Mouse (Mus musculus): ENCODE data around the gene Prss22.
"Not testable (repeated sequence)": the region's sequence is repeated elsewhere in the genome, so short reads cannot be mapped to it uniquely, and the experiment has no call there.

Gene Prss22

GRCm38 (mm10) chr17:23995421-23995820 is 2.5 kb downstream of the Prss22 start:
- no peak for DNase-seq (ENCODE audit: low read depth, low spot score)

- DNase-seq (ENCODE audit: low read depth, low spot score): no peak
These were observed 3.2 kb downstream of the Prss22 start for GRCm38 (mm10) chr17:23994667-23995066.

DNA sequence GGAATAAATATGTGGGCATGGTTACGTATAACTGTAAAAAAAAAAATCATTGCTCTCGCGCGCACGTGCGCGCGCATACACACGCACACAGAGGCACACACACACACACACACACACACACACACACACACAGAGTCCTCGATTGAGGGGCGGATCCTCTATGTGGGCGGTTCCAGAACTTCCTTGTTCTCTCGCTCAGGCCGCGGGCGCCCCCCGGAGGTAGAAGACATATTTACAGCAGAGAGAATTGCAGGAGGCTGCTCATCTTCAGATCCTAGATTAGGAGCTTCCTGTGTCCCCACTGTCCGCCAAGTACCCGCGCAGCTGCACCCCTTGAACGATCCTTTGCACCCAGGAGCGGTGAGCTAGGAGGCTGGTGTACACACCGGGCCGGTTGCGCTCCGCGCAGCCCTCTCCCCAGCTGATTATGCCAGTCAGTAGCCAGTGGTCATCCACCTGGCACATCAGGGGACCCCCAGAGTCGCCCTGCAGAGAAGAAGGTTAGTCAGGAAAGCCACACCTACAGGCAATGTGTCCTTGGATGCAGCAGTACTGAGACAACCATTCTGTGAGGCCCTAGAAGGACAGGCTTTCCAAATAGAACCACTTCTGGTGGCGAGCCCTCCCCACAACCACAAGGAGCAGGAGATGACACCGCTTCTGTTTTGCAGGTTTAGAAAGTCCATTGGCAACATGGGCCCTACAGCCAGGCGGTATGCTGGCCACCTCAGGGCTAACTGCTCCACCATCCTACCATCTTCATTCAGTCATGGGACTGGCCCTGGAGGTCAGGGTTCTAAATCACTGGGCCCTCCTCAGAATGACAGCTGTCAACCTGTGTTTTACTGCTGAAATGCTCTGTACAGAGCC is 4.1 kb downstream of the Prss22 start:
- peak; percentile 85 for DNase-seq (ENCODE audit: low read depth, low spot score)

DNA sequence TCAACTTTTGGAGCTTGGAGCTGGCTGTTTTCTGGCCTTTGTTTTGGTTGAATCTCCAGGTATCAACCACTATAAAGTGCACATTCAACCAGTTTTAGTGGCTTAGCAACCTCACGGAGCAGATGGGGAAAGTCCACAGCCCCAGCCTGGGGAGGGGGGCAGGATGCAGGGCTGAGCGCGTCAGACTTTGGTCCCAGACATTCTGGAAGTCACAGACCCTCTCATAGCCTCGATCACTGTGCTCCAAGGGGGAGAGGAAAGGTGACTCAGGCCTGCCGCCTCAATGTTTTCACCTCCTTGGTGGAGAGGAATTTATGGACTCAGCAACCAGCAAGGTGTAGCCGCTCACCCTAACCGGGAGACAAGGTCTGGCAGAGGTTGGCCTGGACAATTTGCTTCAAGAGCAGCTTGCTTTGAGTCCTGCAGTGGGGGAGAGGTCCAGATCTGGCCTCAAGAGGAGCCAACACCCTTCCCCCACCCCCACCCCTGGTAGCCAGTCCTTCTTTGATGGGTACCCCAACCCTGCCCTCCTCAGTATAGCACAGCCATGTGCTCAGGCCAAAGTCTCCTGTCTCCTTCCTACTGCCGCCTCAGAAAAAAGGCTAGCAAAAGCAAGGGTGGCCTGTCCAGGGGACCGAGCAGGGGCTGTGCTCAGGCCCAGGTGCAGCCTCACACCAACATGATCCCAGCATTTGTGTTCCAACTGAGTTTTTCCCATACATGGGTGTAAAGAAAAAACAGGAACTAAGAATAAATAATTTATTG is 4.9 kb downstream of the Prss22 start:
- DNase-seq (ENCODE audit: low read depth, low spot score): no peak

DNA sequence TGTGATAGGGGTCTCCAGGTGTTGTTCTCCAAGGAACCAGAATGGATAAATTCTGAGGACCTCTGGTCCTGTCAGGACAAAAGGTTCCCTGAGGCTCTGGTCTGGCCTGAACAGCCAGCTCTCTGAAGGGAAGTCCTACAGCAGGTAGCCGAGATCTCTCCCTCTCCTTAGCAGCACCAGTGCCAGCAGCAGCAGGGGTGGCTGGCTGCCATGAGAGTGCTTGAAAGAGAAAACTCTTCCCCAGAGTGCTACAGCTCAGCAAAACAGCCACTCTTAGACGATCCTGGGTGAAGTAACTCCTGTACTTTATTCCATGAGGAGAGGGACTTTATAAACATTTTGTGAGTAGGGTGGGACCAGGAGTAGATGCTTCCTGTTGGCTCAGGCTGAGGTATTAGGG is 8.1 kb downstream of the Prss22 start:
- no peak for DNase-seq (ENCODE audit: low read depth, low spot score)

- no peak for DNase-seq (ENCODE audit: low read depth, low spot score)
These were observed 12.9 kb downstream of the Prss22 start for GRCm38 (mm10) chr17:23984989-23985388.

DNA sequence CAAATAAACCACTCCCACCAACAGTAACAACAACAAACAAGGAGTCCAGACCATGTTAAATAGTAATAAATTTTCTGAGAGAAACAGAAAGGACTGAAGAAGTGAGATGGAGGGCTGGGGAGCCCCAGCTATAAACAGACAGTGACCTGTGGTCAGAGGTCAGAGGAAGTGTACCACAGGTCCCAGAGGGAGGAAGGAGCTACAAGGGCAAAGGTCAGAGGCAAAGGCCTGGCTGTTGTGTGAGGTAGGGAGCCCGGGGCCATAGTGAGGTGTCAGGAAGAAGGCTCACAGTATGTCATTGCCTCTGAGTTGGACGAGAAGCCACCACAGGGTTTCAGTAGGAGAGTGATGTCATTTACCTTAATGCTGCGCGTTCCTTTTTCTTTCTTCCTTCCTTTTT is 15.0 kb downstream of the Prss22 start:
- DNase-seq (ENCODE audit: low read depth, low spot score): no peak

GRCm38 (mm10) chr17:23980297-23980909 is 17.5 kb downstream of the Prss22 start, which contains the start of gene Prss30:
Gene Prss30 (minus strand): TSS chr17:23980566.
- DNase-seq (ENCODE audit: low read depth, low spot score): no peak

DNA sequence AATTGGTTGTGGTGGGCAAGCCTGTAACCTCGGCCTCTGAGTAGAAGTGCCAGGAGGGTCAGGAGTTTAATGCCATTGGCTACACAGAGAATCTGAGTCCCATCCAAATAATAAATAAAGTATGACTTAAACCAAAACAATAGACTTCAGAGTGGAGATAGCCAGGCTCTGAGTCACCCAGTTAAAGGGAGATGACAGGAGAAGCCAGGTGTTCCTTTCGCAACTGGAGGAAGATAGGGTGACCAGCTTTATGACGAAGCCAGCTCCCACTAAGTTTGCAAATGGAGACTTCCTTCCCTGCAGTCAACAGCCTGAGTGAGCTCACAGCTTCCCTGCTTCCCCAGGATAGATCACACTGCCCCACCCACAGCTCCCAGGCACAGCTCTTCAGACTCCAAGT is 18.4 kb downstream of the Prss22 start:
- no peak for DNase-seq (ENCODE audit: low read depth, low spot score)

DNA sequence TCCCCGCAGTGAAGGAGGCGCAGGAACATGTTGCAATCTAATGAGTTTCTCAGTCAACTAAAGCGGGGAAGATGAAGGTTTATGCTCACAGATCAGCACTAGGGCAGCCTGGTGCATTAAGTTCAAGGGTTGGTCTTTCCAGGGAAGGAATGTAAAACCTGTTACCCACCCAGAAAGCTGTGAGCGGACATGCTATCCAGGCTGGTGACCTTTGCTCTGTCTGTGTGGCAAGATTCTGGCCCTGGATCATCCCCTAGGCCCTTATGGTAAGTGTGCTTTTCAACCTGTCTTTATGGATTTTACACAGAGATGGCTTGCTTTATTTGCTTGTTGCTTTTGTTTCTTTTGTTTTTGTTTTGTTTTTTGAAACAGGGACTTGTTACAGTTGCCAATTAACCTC is 21.2 kb downstream of the Prss22 start:
- no peak for DNase-seq (ENCODE audit: low read depth, low spot score)

- no peak for DNase-seq (ENCODE audit: low read depth, low spot score)
These were observed 26.6 kb downstream of the Prss22 start for GRCm38 (mm10) chr17:23971315-23971714.

GRCm38 (mm10) chr17:23969231-23969630 is 28.7 kb downstream of the Prss22 start:
- peak; percentile 38 for DNase-seq (ENCODE audit: low read depth, low spot score)

GRCm38 (mm10) chr17:23968780-23969179 is 29.1 kb downstream of the Prss22 start:
- DNase-seq (ENCODE audit: low read depth, low spot score): no peak

DNA sequence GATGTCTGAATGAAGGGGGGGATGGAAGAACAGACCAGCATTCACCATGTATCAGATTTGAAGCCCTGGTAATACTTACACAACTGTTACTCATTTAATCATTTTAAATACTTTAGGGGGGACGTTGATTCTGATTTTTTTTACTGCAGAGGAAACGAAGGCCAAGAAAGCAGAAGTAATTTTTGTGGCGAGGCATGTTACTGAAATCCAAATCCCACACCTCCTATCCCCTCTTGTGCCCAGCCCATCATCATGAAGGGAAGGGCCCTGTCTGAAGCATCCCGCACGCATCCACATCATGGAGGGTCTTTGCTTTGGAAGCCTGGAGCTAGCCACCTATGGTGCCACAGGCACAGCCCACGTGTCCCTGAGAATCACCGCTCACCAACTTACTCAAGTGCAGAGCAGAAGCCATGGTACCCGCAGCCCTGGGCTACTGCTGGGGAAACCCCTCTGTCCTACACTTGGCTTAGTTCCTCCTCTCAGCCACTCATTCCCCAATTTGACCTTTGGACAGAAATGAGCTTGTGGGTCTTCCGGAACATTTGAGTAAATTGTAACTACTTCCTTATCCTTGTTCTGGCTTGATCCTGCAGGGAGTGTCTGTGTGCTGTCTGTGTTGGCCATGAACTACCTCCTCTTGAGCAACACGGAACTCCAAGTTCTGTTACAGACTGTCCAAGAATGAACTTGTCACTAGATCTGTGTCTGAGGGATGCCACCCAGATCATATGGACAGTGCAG is 31.1 kb downstream of the Prss22 start:
- no peak for DNase-seq (ENCODE audit: low read depth, low spot score)

GRCm38 (mm10) chr17:23965805-23966425 is 32.0 kb downstream of the Prss22 start:
- DNase-seq (ENCODE audit: low read depth, low spot score): no peak

- DNase-seq (ENCODE audit: low read depth, low spot score): no peak
These were observed 36.3 kb downstream of the Prss22 start for GRCm38 (mm10) chr17:23961573-23962122.

DNA sequence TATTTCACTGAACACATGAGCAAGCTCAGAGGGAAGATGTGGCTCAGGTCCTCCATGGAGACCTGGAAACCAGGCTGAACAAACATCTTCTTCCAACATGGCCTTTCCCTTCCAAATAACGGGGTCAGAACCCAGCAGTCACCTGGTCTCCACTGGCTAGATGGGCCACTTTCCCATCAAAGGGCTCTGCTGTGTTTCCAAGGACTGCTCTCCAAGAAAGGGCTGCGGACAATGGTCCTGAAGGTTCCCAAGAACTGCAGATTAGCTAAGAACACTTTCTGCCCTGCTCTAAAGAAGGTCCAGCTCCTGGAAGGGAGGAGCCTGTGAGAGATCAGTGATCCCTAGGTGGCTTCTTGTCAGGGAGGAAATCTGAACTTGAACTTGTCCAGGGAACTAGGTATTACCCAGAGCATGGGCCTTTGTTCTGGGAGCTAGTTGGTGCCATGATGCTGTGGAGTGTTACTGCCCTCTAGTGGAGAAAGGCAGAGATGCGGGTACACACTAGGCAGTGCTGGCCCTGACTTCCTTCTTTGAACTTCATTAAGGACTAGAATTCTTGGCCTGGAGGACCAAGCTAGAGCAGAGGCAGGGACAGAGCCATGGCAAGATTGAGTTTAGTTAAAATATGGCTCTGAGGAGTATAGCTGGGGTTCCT is 37.7 kb downstream of the Prss22 start:
- DNase-seq (ENCODE audit: low read depth, low spot score): peak; percentile 83

- no peak for DNase-seq (ENCODE audit: low read depth, low spot score)
These were observed 42.7 kb downstream of the Prss22 start, which contains the start of gene Sbpl for GRCm38 (mm10) chr17:23955174-23955573. Gene Sbpl (minus strand): TSS chr17:23955274.

DNA sequence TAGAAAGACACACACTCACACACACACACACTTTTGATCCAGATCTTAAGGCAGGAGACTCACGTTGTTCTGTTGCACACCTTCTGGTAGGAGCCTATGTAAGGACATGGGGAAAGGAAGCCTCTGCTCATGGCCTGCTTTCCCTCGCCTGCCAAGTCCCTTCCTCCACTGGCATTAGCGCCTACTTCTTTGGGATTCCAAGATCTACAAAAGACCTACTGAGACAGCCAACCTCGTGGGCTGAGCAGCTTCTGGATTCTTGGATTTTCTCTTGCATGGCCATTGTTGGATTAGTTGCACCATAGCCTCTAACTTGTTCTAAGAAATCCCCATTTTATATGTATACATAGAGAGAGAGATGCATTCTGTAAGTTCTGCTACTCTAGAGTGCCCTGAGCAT is 47.1 kb downstream of the Prss22 start:
- DNase-seq (ENCODE audit: low read depth, low spot score): not testable (repeated sequence)

DNA sequence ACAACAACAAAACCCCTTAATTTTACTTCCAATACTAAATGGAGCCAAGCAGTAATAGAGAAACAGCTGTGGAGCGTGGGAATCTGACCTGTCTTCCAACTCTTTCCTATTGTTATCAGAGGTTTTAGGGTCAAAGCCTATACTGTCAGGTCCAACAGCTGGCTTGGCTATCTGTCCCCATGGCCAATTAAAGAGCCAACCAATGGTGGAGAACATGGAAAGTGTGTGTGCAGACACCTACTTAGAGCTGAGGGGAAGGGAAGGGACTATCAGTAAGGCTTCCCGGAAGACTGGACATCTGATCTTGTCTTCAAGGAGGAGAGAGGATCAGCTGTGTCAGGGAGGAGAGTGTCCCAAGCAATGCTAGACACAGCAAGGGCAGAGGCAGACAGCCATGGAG is 48.8 kb downstream of the Prss22 start:
- no peak for DNase-seq (ENCODE audit: low read depth, low spot score)

Measured in embryo, embryonic 11.5 days (tissue).